Mouse (Mus musculus): ENCODE data around the gene Rspo4.

DNA sequence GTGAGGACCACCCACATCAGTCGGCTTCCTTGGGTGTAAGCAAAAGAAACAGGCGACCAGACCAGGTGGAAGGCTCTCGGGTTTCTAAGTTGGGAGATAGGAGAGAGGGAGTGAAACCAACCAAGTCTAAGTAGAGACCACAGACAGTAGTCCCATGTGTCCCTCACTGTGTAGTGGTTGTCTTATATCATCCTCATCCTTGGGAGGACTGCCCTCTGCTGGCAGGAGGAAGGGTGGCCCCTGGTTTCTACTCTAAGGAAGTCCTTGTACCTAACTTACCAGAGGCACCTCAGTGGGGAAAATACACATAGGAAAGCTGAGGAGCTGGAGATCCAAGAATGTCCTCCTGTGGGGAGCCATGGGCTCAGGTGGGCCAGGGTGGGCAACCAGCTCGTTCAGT, 23.8 kb downstream of the Rspo4 start:
- TF ChIP-seq POLR2A (IDR thresholded peaks at IDR 0.05; ENCODE audit: low read depth, low read length) (no peak), CTCF (IDR thresholded peaks at IDR 0.05; ENCODE audit: extremely low read depth, insufficient read depth, insufficient read length, insufficient replicate concordance) (no peak)
